Mouse (Mus musculus) spleen, adult 2 months (tissue): ENCODE data around the gene Smurf2. TPM values are rescaled to one million over a fixed set of nuclear protein-coding genes. Genes with fewer than 3 reads are reported as not detected.
A peak's percentile ranks its signal among the peaks of the same experiment; 100 is the strongest.

ENCODE experiments used
- DNase-seq, 2 experiments: peaks; one replicate each; pipeline versions ENCODE4 v3.0.0 to v3.0.0-alpha.2; 2012 to 2021; ENCODE audit warnings: low spot score in 2 of 2, low read depth in 1 of 2
- H3K27ac ChIP-seq: fragments of 200-500 bp; 2 replicates; pipeline ENCODE4 v1.5.1; 2012; ENCODE audit warnings: low read length, inconsistent platforms; ENCODE audit not compliant: insufficient read depth
- H3K27me3 ChIP-seq: fragments of 200-500 bp; 2 replicates; pipeline ENCODE4 v1.6.1; 2012; ENCODE audit warnings: mild to moderate bottlenecking, moderate library complexity, low read length, inconsistent platforms; ENCODE audit not compliant: control insufficient read depth, insufficient read depth
- H3K36me3 ChIP-seq: fragments of 200-500 bp; 2 replicates; pipeline ENCODE4 v1.6.1; 2012; ENCODE audit warnings: mild to moderate bottlenecking, low read length, inconsistent platforms; ENCODE audit not compliant: control insufficient read depth, insufficient read depth
- H3K4me1 ChIP-seq: fragments of 200-500 bp; 2 replicates; pipeline ENCODE4 v1.6.1; 2011; ENCODE audit warnings: inconsistent platforms; ENCODE audit not compliant: control insufficient read depth, insufficient read depth, insufficient read length
- H3K4me3 ChIP-seq: fragments of 200-500 bp; 2 replicates; pipeline ENCODE4 v1.5.1; 2011; ENCODE audit warnings: mild to moderate bottlenecking, inconsistent platforms; ENCODE audit not compliant: insufficient read depth, insufficient read length; ENCODE audit errors: extremely low read depth
- CTCF ChIP-seq: fragments of 200-500 bp; IDR thresholded peaks from 2 replicates; pipeline ENCODE4 v1.5.1; 2011; ENCODE audit warnings: mild to moderate bottlenecking, inconsistent platforms; ENCODE audit not compliant: insufficient read depth, insufficient read length, insufficient replicate concordance; ENCODE audit errors: extremely low read depth
- POLR2A ChIP-seq: fragments of 200-500 bp; IDR thresholded peaks from 2 replicates; pipeline ENCODE4 v1.6.1; 2011; ENCODE audit warnings: low read depth, low read length, inconsistent platforms
- WGBS: fragments of 180-500 bp; shearing (Covaris S2); methylation state at CpG from one replicate; pipeline ENCODE4 v1.1.7; 2018; 5-methylcytosine and 5-hydroxymethylcytosine counted together
- polyA plus RNA-seq: library from polyadenylated mRNA; depleted of rRNA; stranded (reverse); fragments of >200 nt; gene quantifications from 2 replicates; pipeline ENCODE4 v1.2.3, GENCODE M21; 2012

The Smurf2 gene
- polyA plus RNA-seq, 1 experiment: 4.9 TPM

DNA sequence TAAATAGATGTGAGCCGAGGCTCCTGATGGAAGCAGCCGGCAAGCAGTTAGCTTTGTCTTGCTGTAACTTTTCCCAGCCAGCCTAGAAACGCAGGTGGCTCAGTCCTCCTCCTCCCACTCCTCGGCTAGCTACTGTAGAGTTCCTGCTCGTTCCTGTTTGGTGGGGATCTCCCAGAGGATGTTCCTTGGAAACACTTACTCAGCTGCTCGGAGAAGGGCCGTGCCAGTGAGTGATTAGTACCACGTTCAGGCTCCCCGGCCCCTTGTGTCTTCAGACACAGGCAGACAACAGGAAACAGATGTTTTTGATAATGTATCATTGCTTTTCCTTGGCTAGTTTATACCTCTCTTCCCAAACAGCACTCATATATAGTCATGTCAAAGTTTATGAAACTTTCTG, 124.8 kb downstream of the Smurf2 start:
- DNase-seq: no peak
- Histone ChIP-seq H3K4me3 (no peak overlapping the region), H3K4me1 (no peaks in the 10 kb centered on the region), H3K36me3 (peaks cover 11% of the 10 kb centered on the region), H3K27me3 (no peaks in the 10 kb centered on the region), H3K27ac (no peak overlapping the region)
- WGBS: 75% methylated on average over 9 of the region's 9 CpGs
- TF ChIP-seq POLR2A: no peak
- no peak for TF ChIP-seq CTCF

GRCm38 (mm10) chr11:106793846-106794245, 126.7 kb downstream of the Smurf2 start:
- DNase-seq: no peak
- H3K4me1 ChIP-seq: no peaks in the 10 kb centered on the region; the same call in 1 of the 2 replicates
- TF ChIP-seq POLR2A (no peak), CTCF (peak; percentile 10; the same call in 1 of the 2 replicates)
- no peak overlapping the region for H3K4me3 ChIP-seq
- no peaks in the 10 kb centered on the region for H3K27me3 ChIP-seq
- 72% methylated on average over 4 of the region's 4 CpGs for WGBS
- H3K36me3 ChIP-seq: peaks cover 4% of the 10 kb centered on the region
- H3K27ac ChIP-seq: no peak overlapping the region

DNA sequence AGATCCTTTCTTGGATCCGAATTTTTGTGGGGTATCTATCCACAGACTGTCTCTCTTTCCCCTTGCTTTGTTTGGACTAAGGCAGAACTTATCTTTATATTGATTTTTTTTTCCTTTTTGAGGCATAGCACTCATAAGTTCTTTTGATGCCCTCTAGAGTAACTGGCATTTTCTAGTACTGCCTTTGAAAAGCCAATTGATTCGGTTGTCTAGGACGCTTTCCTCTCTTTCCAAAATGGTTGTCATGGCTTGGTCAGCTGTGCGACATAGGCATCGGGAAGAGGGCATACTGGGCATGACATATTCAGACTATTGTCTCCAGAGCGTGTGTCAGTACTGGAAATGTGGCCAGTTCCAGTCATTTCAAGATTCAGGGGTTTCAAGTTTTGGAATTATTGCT, 130.9 kb downstream of the Smurf2 start:
- DNase-seq: no peak
- Histone ChIP-seq H3K4me1 (no peaks in the 10 kb centered on the region; the same call in 1 of the 2 replicates), H3K27ac (peak overlapping the region; percentile 100), H3K36me3 (peaks cover 21% of the 10 kb centered on the region), H3K4me3 (peak overlapping the region; percentile 86), H3K27me3 (no peaks in the 10 kb centered on the region)
- 0% methylated on average over 6 of the region's 6 CpGs for WGBS
- TF ChIP-seq POLR2A (no peak), CTCF (no peak)

DNA sequence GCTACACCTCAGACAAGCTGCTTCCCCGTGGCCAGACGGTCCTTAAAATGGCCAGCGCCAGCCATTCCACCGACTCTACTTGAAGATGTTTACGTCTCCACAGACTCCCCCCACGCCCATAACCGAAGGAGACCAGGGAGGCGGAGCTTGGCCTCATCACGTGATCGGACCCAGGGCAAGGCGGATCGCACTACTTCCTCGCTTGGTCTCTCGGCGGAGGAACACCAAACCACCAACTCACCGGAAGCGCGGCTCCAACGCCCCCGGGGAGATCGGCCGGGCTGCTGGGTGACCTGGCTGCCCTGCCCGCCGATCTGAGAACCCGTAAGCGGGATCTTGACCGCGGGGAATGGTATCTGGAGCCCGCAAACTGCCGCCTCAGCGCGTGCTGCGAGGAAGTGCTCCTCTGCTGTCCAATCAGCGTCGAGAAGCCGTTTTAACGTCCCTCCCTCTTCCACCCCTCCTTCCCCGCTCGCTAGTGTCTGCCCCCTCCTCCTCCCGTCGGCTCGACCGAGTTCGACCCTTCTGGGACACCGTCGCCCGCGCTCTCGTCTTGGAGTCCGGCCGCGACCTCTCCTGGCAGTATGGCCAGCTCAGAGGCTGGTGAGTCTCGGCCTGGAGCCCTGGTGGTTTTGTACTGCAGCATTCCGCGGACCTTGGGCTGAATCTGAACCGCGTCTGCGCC, 131.6 kb downstream of the Smurf2 start, which contains the start of the genes Ddx5 and Cep95:
Ddx5 (minus strand) TSS at position 411 of the 685 bp plus-strand sequence.
Cep95 (plus strand) TSS at position 478 of the 685 bp plus-strand sequence.
- peaks cover 24% of the 10 kb centered on the region for H3K36me3 ChIP-seq
- H3K4me3 ChIP-seq: peak within 1 kb of the TSS; percentile 93
- H3K4me1 ChIP-seq: no peaks in the 10 kb centered on the region; the same call in 1 of the 2 replicates
- peak within 1 kb of the TSS; percentile 100 for H3K27ac ChIP-seq
- H3K27me3 ChIP-seq: no peaks in the 10 kb centered on the region
- peak; percentile 97 to 99 for DNase-seq
- under 1% methylated on average over 58 of the region's 58 CpGs for WGBS
- TF ChIP-seq POLR2A (peak; percentile 32), CTCF (peak; percentile 6; the same call in 1 of the 2 replicates)

- peaks cover 30% of the 10 kb centered on the region for H3K36me3 ChIP-seq
- no peaks in the 10 kb centered on the region for H3K27me3 ChIP-seq
- TF ChIP-seq POLR2A (peak; percentile 99), CTCF (no peak)
- peak overlapping the region; percentile 100 for H3K27ac ChIP-seq
- H3K4me1 ChIP-seq: no peaks in the 10 kb centered on the region; the same call in 1 of the 2 replicates
- H3K4me3 ChIP-seq: peak overlapping the region; percentile 93
- peak; percentile 95 to 98 for DNase-seq
- WGBS: under 1% methylated on average over 76 of the region's 79 CpGs
These were observed 132.3 kb downstream of the Smurf2 start for GRCm38 (mm10) chr11:106788026-106788774.

GRCm38 (mm10) chr11:106787131-106788025, 133.1 kb downstream of the Smurf2 start:
- Histone ChIP-seq H3K4me3 (peak overlapping the region; percentile 93), H3K36me3 (peaks cover 37% of the 10 kb centered on the region), H3K27ac (peak overlapping the region; percentile 94), H3K4me1 (no peaks in the 10 kb centered on the region; the same call in 1 of the 2 replicates), H3K27me3 (no peaks in the 10 kb centered on the region)
- DNase-seq: peak; percentile 68 to 85
- TF ChIP-seq CTCF: no peak
- no peak for TF ChIP-seq POLR2A
- under 1% methylated on average over 65 of the region's 65 CpGs for WGBS
